Mouse (Mus musculus): ENCODE results near the gene Inafm1. TPM values are rescaled to one million over a fixed set of nuclear protein-coding genes. Genes with fewer than 3 reads are reported as not detected.
"Not testable (repeated sequence)": the region's sequence is repeated elsewhere in the genome, so short reads cannot be mapped to it uniquely, and the experiment has no call there.

Gene Inafm1
- polyA plus RNA-seq, 1 experiment from 2014 or later: 7.6 TPM

DNA sequence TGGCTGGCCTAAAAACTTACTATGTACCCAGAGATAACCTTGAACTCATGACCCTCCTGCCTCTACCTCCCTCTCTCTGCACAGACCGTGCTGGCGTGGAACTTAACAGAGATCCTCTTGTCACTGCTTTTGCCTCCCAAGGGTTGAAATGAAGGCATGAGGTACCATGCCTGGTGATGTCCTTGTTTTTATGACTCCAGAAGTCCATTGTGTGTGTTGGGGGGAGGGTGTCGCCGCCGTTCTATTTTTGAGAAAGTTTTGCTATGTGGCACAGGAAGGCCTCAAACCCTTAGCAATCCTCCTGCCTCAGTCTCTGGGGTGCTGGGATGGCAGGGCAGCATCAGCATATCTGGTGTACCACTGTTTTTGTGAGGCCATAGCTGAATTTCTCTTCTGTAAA, 25.5 kb upstream of the Inafm1 start:
- no peak for DNase-seq (ENCODE audit: low spot score)

DNA sequence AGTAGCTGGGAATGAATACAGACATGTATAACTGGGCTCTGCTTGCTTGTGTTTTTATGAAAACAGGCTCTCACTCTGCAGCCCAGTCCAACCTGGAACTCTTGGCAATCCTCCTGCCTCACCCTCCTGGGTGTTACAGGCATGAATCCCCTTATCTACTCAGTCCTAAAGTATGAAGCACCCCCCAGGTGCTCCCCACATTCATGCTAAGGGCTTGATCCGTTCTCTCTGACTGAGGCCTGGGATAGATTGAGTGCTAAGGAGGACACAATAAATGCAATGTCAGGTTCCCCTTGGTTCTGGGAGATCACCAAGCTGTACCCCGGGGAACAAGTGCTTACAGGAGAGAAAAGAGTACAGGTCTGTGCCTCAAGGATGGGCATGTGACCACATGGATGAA, 24.2 kb upstream of the Inafm1 start:
- DNase-seq (ENCODE audit: low spot score): no peak

DNA sequence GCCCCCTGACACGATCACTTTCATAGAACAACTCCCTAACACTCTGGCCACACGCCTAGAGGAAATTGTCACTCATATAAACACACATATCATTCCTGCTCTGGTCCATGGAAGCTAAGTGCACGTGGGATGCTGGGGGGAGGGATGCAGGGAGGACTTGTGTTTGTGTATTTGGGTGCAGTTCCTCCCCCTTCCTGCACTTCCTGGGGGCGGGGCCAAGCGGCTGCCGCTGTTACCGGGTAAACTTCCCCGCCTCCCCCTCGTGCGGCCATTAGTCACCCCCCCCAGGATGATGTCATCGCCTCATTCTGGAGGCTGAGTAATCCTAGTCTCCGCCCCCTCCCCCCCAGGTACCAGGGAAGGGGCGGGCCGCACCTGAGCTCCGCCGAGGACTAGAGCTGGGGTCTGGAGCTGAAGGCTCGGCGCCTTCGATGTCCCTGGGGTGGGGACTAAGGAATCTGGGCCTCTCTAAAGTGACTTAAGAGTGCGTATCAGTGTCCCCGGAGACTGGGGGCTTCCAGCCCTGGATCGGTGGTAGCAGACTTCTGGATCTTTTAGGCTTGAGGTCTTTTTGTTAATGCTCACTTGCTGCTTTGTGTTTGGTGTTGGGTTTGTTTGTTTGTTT, 23.5 kb upstream of the Inafm1 start:
- peak; percentile 94 for DNase-seq (ENCODE audit: low spot score)

DNA sequence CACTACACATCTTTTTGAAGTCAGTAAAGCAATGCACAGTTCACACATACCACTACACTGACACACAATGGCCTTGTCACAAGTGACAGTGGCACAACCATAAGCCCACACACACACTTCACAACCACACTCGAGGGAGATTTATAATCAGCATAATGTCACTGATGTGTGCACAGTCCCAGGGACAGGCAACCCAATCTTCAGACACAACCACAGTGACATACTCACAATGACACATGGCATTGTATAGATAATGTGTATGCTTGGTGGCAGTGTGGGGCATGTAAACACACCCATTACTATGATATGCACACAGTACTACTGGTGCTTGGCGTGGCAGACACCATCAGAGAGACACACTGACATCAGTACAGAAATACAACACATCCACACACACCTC, 22.7 kb upstream of the Inafm1 start:
- no peak for DNase-seq (ENCODE audit: low spot score)

DNA sequence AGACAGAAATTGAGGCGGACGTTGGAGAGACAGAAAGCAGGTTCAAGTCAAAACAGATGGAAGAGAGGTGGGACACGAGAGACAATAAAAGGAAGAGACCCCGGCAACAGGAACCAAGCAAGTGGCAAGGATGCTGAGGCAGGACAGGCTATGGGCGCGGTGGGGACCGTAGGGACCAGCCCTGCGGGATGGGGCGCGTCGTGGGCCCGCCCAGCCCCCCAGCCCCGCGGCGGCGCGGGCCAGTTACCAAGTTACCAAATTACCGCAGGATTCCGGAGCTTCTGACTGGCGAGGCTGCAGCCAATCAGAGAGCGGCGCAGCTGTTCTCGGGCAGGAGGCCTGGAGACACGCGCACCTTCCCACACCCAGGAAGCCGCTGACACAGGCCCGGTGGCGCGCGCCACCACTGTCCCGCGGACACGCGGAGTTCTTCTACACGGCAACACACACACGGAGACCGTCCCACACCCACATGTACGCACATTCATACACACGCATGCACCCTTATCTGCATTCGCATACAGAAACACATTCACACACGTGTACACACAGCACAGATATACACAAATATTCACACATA, 22.0 kb upstream of the Inafm1 start:
- DNase-seq (ENCODE audit: low spot score): peak; percentile 88

DNA sequence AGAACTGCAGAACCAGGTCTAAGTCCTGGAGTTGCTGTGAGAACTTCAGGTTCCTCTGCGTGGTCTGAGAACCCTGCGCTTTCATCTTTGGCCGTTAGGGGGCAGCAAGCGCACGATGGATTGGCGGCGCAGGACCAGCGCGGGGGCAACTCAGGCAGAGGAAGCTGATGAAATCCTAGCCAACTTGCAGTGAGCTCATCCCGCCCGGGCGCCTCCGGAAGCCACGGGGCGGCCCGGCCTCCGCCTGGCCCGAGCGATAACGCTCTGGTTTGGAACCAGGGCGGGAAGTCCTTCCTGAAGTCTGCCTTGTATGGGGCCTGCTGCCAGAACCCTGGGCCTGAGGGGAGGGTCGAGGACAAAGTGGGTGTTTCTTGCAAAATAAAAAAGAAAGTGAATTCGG, 21.4 kb upstream of the Inafm1 start:
- peak; percentile 95 for DNase-seq (ENCODE audit: low spot score)

DNA sequence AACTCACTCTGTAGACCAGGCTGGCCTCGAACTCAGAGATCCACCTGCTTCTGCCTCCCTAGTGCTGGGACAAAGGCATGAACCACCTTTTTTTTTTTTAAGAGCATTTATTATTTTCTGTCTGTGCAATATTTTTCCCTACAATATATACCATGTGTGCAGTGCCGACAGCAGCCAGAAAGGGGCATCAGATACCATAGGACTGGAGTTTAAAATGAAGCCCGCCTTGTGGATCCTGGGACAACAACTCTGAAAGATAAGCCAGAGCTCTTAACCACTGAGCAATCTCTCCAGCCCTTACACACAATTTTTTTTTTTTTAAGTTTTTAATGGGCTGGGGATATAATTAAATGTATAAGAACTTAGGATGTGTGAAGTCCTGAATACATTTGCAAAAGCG, 20.9 kb upstream of the Inafm1 start:
- DNase-seq (ENCODE audit: low spot score): peak; percentile 64

DNA sequence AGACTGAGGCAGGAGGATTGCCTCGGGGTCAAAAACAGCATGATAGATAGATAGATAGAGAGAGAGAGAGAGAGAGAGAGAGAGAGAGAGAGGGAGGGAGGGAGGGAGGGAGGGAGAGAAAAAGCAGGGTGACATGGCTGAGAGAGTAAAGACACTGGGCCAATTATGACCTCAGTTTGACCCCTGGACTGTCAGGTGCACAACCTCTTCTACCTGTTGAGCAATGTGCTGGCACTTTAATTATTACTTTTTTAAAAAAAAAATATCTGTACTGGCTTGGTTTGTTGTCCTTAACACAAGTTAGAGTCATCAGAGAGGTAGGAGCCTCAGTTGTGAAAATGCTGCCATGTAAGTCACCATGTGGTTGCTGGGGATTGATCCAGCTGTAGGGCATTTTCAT, 14.4 kb upstream of the Inafm1 start:
- DNase-seq (ENCODE audit: low spot score): no peak

DNA sequence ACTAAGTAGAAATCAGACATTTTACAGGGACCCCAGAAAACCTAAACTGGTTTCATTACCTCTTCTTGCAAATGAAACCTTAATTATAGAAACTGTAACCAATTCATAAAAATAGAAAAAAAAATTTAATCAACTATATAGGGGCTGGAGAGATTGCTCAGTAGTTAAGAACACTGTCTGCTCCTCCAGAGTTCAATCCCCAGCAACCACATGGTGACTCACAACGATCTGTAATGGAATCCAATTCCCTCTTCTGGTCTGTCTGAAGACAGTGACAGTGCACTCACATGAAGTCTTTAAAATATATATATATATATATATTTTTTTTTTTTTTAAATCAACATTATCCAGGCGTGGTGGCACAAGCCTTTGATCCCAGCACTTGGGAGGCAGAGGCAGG, 13.6 kb upstream of the Inafm1 start:
- no peak for DNase-seq (ENCODE audit: low spot score)

DNA sequence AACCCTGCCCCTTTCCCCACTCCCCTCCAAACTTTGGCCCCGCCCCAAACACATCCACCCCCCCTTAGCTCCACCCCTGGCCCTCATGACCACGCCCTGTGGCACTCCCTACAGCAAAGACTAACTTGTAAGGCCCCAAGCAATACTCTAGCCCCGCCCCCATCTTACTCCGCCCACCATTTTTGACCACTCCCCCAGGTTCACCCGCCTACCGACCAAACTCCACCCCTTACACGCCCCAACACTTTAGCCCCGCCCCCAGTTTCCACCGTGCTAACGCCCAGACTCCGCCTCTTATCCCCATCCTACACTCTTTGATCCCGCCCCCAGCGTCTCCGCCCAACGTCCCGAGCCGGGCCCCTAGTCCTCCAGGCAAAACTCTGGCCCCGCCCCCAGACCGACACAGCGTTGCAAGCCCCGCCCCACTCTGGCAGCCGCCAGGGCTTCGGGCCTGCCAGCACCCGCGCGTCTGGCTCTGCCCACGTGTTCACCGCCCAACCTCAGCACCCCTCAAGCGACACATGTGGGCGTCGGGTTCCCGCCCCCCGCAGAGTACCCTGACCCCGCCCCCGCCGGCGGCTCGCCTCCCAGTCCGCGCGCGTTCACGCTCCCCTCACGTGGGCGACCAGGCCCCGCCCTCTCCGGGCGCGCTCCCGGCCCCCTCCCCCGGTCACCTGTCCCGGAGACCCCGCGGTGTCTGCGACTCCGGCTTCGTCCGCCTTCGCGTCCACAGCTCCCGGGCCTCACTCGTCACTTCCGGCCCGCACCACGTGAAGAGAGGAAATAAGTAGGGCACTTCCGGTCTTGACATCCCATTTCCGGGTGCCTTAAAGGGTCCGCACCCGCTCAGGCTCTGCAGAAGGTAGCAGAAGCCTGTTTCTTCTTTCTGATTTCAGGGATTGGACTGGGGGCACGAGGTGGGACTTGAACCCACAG, 12.9 kb upstream of the Inafm1 start, which contains the start of gene Ccdc9:
TSS of gene Ccdc9 (minus strand) at position 770 of the 936 bp plus-strand sequence.
- DNase-seq (ENCODE audit: low spot score): peak; percentile 99

DNA sequence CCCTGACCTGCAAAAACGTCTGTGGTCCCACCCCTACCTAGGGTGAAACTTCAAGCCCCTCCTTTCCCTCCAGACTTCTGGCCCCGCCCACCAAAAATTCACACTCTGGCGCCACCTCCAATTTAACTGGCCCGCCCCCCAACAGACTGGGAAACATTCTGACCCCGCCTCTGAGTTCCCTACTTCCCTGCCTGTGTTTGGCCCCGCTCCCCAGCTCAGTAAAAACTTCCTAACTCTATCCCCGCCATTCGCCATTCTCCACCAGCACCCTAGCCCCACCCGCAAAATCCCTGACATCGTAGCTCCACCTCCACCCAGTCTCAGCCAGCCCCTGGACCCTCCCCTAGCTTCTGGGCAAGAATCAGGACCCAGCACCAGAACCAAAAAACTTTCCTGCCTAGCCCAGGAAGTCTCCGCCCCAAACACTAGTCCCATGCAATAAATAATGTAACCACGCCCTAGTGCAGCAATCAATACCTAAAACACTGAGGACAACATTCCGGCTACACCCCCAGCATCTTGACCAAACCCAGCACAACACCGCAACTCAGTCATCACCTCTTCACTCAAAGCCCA, 12.1 kb upstream of the Inafm1 start:
- peak; percentile 69 for DNase-seq (ENCODE audit: low spot score)

DNA sequence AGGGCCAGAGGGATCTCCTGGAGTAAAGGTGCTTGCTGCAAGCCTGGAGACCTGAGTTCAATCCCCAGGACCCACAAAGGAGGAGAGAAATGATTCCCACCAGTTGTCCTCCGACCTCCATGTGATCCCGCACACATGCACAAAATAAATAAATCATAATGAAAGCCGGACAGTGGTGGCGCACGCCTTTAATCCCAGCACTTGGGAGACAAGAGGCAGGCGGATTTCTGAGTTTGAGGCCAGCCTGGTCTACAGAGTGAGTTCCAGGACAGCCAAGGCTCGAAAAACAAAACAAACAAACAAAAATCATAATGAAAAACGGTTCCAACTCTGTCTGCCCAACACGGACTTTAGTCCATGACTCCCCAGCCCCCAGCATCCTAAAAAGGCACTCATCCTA, 11.5 kb upstream of the Inafm1 start:
- no peak for DNase-seq (ENCODE audit: low spot score)

DNA sequence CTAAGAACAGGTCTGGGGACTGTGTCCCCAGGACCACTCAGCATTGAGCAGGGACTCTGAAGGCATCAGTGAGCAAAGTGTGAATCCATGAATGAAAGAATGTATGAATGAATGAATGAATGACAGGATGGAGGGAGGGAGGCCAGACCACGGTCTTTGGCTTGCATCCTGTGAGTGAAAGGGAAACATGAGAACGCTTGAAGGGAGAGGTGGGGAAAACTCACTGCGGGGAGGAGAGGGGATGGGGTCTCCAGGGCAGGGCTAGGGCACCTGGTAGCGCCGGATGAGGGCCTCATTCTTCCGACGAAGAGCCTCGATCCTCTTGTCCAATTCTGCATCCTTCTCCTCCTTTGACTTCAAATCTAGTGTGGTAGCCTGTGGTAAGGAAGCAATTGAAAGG, 10.6 kb upstream of the Inafm1 start:
- no peak for DNase-seq (ENCODE audit: low spot score)

DNA sequence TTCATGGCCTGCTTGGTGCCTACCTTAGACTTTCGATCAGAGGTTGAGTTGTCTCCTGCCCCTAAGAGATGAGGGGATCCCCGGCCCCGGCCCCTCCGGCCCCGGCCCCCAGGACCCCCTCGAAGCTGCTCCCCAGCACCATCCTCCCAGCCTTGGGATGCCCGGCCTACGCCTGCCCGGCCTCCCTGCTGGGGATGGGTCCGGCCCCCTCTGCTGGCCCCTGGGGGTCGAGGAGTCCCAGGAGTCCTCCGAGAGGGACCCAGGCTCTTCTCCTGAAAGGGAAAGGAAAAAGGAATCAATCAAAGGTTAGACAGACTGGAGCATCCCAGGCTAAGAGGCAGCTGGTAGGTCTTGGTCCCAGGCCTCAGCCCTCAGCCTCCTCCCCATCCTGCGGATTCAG, 8.9 kb upstream of the Inafm1 start:
- no peak for DNase-seq (ENCODE audit: low spot score)

DNA sequence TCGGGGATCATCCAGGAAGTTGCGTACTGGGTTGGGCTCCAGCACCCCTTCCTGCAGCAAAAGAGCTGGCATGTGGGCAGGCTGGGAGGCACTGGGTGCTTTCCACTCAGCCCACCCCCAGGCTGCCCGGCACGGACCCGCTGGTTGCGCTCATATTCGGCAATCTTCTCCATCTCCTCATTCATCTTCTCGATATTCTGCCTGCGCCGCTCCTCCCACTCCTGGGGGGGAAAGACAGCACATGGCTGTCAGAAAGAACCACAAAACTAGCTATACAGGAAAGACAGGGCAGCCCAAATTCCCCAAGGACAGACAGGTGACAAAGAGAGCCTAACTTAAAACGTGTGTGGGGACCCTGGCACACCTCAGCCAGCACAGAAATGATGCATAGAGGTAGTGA, 7.3 kb upstream of the Inafm1 start:
- no peak for DNase-seq (ENCODE audit: low spot score)

DNA sequence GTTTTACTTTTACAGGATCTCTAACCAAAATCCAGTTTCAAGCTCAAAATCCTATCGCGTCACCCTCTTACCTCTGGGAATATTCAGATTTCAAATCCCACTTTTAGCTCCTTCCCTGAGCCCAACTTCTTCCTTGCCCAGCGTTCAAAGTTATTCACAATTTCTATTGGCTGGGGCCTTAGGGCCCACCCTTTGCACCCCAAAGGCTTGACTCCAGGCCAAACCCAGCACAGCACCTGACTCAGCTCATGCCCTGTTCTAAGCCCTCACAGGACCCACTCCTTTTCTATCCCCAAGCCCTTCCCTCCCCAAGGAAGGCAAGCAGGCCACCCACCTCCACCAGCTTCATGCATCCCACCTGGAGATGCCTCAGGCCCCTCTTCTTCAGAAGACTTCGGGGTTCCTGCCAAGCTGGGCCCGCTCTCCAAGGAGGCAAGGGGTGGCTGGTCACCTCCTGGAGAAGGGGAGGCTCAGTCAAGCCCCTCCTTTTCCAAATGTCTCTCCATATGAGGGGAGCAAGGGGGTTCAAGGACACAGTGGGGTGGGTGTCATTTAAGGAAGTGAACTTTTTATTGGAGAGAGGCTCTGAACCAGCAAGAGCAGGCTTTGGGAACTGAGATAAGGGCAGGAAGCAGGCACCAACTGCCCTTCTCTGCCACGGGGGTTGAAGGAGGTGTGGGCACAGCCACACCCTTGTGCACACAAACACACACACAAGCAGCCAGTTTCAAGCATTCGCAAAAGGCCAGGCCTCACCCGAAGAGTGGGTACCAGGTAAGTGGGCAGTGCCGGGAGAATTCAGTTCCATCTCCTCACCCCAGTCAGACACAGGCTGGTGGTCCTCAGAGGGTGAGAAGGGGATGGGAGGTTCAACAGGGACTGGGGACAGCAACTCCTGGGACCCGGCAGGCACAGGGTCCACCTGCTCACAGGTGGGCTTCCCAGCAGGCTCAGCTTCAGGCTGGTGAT, 1.8 kb upstream of the Inafm1 start:
- no peak for DNase-seq (ENCODE audit: low spot score)

DNA sequence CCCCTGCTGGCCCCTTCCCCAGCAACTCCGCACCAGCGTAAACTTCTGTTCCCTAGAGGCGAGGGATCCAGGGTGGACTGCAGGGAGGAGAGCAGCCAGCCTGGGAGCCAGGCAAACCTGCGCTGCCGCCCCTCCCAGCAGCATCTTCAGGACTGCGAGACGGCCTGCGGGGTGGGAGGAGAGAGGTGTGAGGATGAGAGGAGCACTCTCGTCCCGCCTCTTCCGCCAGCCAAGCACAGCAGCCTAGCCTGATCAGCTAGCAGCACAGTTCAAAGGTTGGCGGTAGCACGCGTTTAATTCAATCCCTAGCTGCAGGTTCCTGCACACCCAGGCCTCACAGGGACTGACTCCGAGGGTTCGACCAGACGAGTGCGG, 336 bp upstream of the Inafm1 start:
- DNase-seq (ENCODE audit: low spot score): peak; percentile 90

DNA sequence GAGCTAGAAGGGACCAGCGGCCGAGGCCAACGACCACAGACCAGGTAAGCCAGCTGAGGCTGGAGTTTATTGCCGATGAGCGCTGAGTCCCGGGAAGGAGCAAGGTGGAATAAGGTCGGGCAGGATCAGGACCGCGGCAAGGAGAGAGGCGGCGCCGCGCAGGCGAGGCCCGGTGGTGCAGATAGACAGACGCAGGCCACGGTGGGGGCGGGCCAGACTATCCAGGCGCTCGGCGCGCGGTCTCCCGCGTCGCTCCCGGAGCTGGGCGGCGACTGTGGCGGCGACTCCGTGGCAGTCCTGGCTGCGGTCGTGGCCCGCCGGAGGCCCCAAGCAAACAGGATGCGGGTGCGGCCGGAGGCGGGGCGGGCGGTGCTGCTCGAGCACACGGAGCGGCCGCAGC, 736 bp downstream of the Inafm1 start:
- peak; percentile 64 for DNase-seq (ENCODE audit: low spot score)

DNA sequence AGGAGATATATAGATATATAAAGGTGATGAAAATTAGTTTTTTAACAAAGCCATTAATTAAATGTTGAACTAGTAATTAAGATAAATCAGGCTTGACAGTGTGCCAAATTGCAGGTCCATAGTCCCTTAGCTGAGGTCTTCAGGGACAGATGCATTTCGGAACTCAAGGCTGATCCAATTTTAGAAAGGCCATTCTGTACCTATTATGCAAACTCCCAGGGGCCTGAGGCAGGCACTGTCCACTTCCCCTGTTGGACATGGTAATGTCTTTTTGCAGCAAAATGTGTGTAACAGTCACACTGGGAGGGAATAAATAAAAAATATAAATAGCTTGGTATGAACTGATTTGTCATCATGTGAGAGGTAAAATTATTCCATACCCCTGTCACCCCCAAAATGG, 2.3 kb downstream of the Inafm1 start:
- DNase-seq (ENCODE audit: low spot score): no peak

DNA sequence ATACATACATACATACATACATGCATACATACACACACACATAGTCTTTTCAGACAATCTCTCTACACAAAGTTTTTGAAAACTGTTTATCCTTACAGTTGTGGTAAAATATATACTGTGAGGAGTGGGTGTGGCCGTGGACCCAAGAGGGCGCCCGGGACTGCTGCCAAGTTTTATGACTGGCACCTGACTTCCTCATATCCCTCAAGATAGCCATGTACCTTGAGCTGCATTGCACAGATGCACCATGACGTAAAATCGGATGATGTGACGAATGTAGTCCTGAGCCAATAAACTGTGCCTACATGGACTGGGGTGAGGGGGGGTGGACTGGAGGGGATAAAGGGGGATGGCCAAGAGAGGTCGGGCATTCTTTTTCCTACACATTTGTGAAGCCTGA, 6.8 kb downstream of the Inafm1 start:
- not testable (repeated sequence) for DNase-seq (ENCODE audit: low spot score)

DNA sequence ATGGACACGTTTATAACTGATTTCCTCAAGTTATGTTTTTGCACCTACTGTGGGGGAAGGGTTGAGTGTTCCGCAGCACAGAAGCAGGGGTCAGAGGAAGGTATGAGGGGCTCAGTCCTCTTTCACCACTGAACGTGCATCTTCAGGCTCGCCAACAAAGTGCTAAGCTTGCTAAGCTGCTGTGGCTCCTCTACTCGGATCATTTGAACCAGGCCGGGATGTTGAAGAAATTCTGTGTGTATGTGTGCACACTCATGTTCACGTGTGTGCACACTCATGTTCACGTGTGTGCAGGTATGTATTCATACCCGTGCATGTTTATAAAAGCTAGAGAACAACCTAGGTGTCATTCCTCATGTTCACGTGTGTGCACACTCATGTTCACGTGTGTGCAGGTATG, 7.6 kb downstream of the Inafm1 start:
- no peak for DNase-seq (ENCODE audit: low spot score)

Measured in thymus, postnatal 0 days (tissue).